Mouse (Mus musculus): ENCODE measurements around the gene Rnf207. TPM values are rescaled to one million over a fixed set of nuclear protein-coding genes. Genes with fewer than 3 reads are reported as not detected.

Gene Rnf207
- polyA plus RNA-seq, 2 experiments = 0.04 to 0.16 TPM

DNA sequence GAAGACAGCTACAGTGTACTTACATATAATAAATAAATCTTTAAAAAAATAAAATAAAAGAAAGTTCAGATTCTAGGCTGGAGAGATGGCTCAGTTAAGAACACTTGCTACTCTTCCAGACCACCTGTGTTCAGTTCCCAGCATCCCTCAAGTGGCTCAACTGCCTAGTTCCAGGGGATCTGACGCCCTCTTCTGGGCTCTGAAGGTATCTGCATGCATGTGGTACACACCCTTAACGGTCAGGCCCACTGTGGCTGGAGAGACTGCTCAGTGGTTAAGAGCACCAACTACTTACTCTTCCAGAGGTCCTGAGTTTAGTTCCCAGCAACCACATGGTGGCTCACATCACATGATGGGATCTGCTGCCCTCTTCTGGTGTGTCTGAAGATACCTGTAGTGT lies 40.9 kb downstream of the Rnf207 start:
- no peak overlapping the region for H3K9ac ChIP-seq (replicated peaks)
- H3K27ac ChIP-seq = no peak overlapping the region
- ATAC-seq (ENCODE audit: insufficient read depth) (no peak), DNase-seq (ENCODE audit: low read depth in 3 of 3, low spot score in 3 of 3) (no peak)
- H3K4me1 ChIP-seq (replicated peaks; ENCODE audit: control insufficient read depth in 2 of 2, insufficient read depth in 2 of 2, low read length in 1 of 2) = no peaks in the 10 kb centered on the region
- no peak overlapping the region for H3K4me3 ChIP-seq (ENCODE audit: insufficient read depth in 1 of 2, low read depth in 2 of 2, low read length in 2 of 2)
- peaks cover 49% of the 10 kb centered on the region for H3K27me3 ChIP-seq (ENCODE audit: control insufficient read depth, insufficient read depth, low read length)
- WGBS (ENCODE audit: insufficient replicate concordance) = 77% methylated on average over 2 of the region's 2 CpGs
- no peaks in the 10 kb centered on the region for H3K9me3 ChIP-seq (ENCODE audit: control insufficient read depth, low read length)
- no peak overlapping the region for H3K4me2 ChIP-seq (ENCODE audit: low read depth)
- peak; percentile 33; the same call in 1 of the 2 replicates for TF ChIP-seq CTCF (IDR thresholded peaks at IDR 0.05; ENCODE audit: low read depth)
- no peak for TF ChIP-seq EP300 (IDR thresholded peaks at IDR 0.05; ENCODE audit: low read depth)
- H3K36me3 ChIP-seq (replicated peaks; ENCODE audit: control insufficient read depth, insufficient read depth, low read depth) = no peaks in the 10 kb centered on the region

DNA sequence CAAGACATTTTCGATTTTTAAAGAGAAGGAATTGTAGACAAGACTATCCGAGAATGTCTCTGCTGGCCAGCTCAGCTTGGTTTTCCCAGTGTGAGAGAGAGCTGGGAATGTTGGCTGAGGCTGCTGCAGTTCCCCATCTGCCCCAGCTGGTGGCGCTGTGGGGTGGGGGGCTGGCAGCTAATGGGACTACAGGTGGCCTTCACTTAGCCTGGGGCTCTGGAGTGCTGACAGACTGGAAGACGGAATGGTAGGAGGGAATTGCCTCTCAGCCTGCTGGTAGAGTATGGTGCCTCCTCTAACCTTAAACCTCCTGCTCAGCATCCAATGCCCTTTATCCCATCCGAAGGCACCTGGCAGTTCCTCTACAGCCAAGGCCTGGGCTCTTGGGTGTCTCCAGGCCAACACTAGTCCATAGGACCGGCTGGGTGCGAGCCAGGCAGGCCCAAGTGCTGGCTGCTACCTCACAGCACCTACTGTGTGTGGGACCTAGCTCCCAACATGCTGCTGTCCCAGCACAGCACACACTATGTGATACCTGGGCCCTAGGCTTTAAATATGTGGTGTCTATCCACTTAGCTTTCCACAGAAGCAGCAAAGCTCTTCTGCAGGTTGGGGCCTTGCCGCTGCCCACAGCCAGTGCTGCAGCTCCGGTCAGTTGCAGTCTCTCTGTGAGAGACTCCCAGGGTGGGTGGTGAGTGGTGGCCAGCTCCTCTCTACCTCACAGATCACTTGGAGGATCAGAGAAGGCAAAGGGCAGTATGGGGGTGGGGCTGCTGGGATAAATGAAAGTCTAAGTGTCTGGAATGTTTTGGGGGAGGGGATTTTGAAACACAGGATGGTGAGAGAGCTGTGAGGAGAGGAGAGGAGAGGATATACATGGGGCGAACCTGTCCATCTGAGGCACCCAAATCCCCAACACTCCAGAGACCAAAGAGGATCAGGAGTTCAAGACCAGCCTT lies 42.1 kb downstream of the Rnf207 start:
- no peaks in the 10 kb centered on the region for H3K4me1 ChIP-seq (replicated peaks; ENCODE audit: control insufficient read depth in 2 of 2, insufficient read depth in 2 of 2, low read length in 1 of 2)
- H3K4me3 ChIP-seq (ENCODE audit: insufficient read depth in 1 of 2, low read depth in 2 of 2, low read length in 2 of 2) = no peak overlapping the region
- H3K4me2 ChIP-seq (ENCODE audit: low read depth) = no peak overlapping the region
- TF ChIP-seq EP300 (IDR thresholded peaks at IDR 0.05; ENCODE audit: low read depth) (no peak), CTCF (IDR thresholded peaks at IDR 0.05; ENCODE audit: low read depth) (peak; percentile 81)
- DNase-seq (ENCODE audit: low read depth in 3 of 3, low spot score in 3 of 3) (no peak), ATAC-seq (ENCODE audit: insufficient read depth) (no peak)
- no peak overlapping the region for H3K9ac ChIP-seq (replicated peaks)
- WGBS (ENCODE audit: insufficient replicate concordance) = 45% methylated on average over 10 of the region's 10 CpGs
- H3K36me3 ChIP-seq (replicated peaks; ENCODE audit: control insufficient read depth, insufficient read depth, low read depth) = no peaks in the 10 kb centered on the region
- H3K27me3 ChIP-seq (ENCODE audit: control insufficient read depth, insufficient read depth, low read length) = peaks cover 38% of the 10 kb centered on the region
- no peak overlapping the region for H3K27ac ChIP-seq
- H3K9me3 ChIP-seq (ENCODE audit: control insufficient read depth, low read length) = no peaks in the 10 kb centered on the region

- ATAC-seq (ENCODE audit: insufficient read depth) (no peak), DNase-seq (ENCODE audit: low read depth in 3 of 3, low spot score in 3 of 3) (no peak)
- Histone ChIP-seq H3K4me3 (ENCODE audit: insufficient read depth in 1 of 2, low read depth in 2 of 2, low read length in 2 of 2) (peak overlapping the region; percentile 35 to 48), H3K27me3 (ENCODE audit: control insufficient read depth, insufficient read depth, low read length) (peaks cover 33% of the 10 kb centered on the region), H3K9ac (replicated peaks) (no peak overlapping the region), H3K4me1 (replicated peaks; ENCODE audit: control insufficient read depth in 2 of 2, insufficient read depth in 2 of 2, low read length in 1 of 2) (no peaks in the 10 kb centered on the region), H3K4me2 (ENCODE audit: low read depth) (peak overlapping the region; percentile 56), H3K9me3 (ENCODE audit: control insufficient read depth, low read length) (no peaks in the 10 kb centered on the region), H3K36me3 (replicated peaks; ENCODE audit: control insufficient read depth, insufficient read depth, low read depth) (no peaks in the 10 kb centered on the region), H3K27ac (no peak overlapping the region)
- TF ChIP-seq CTCF (IDR thresholded peaks at IDR 0.05; ENCODE audit: low read depth) = no peak
- TF ChIP-seq EP300 (IDR thresholded peaks at IDR 0.05; ENCODE audit: low read depth) = no peak
- 3% methylated on average over 20 of the region's 20 CpGs for WGBS (ENCODE audit: insufficient replicate concordance)
Measured at GRCm38 (mm10) chr4:152274681-152275131, 44.1 kb downstream of the Rnf207 start.

DNA sequence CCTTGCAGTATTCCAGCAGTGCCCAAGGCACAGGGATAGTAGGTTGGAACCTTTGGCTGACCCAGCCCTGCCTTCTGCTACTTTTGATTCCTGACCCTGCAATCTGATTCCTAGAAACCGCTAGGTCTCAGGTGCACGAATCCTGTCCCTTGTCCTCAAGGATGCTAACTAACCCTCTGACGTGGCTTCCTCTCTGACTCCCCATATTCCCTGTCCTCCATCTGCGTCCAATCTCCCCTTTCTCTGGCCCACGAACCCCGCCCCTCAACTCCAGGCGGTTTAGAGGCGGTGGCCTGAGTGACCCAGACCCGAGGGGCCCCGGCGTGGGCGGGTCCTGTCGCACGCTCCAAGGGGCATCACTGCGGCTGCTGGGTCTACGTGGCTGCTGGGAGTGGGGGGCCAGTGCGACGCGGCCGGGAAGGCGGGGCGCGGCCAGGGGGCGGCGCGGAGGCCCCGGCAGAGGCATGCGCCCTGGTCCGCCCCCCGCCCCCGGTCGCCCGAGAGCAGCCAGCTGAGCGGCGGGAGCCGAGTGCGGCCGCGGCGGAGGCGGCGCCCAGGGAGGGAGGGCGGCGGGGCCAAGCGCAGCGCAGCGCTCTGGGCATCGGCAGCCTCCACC lies 45.1 kb downstream of the Rnf207 start, which contains the start of gene Gpr153:
Gene Gpr153, plus strand, starts transcription at position 612 of the 616 bp plus-strand sequence.
- Histone ChIP-seq H3K36me3 (replicated peaks; ENCODE audit: control insufficient read depth, insufficient read depth, low read depth) (no peaks in the 10 kb centered on the region), H3K27me3 (ENCODE audit: control insufficient read depth, insufficient read depth, low read length) (peaks cover 33% of the 10 kb centered on the region), H3K4me2 (ENCODE audit: low read depth) (peak within 1 kb of the TSS; percentile 56), H3K27ac (no peak within 1 kb of the TSS), H3K4me1 (replicated peaks; ENCODE audit: control insufficient read depth in 2 of 2, insufficient read depth in 2 of 2, low read length in 1 of 2) (no peaks in the 10 kb centered on the region), H3K9ac (replicated peaks) (no peak within 1 kb of the TSS), H3K9me3 (ENCODE audit: control insufficient read depth, low read length) (no peaks in the 10 kb centered on the region), H3K4me3 (ENCODE audit: insufficient read depth in 1 of 2, low read depth in 2 of 2, low read length in 2 of 2) (peak within 1 kb of the TSS; percentile 35 to 48)
- DNase-seq (ENCODE audit: low read depth in 3 of 3, low spot score in 3 of 3) (no peak), ATAC-seq (ENCODE audit: insufficient read depth) (no peak)
- WGBS (ENCODE audit: insufficient replicate concordance) = 4% methylated on average over 46 of the region's 48 CpGs
- TF ChIP-seq CTCF (IDR thresholded peaks at IDR 0.05; ENCODE audit: low read depth) (no peak), EP300 (IDR thresholded peaks at IDR 0.05; ENCODE audit: low read depth) (no peak)

GRCm38 (mm10) chr4:152273191-152273590 lies 45.6 kb downstream of the Rnf207 start:
- Histone ChIP-seq H3K9ac (replicated peaks) (no peak overlapping the region), H3K27ac (no peak overlapping the region), H3K4me2 (ENCODE audit: low read depth) (no peak overlapping the region)

More at GRCm38 (mm10) chr4:152273191-152273590, 45.6 kb downstream of the Rnf207 start:
- Histone ChIP-seq H3K4me1 (replicated peaks; ENCODE audit: control insufficient read depth in 2 of 2, insufficient read depth in 2 of 2, low read length in 1 of 2) (no peaks in the 10 kb centered on the region), H3K4me3 (ENCODE audit: insufficient read depth in 1 of 2, low read depth in 2 of 2, low read length in 2 of 2) (no peak overlapping the region), H3K9me3 (ENCODE audit: control insufficient read depth, low read length) (no peaks in the 10 kb centered on the region), H3K36me3 (replicated peaks; ENCODE audit: control insufficient read depth, insufficient read depth, low read depth) (no peaks in the 10 kb centered on the region), H3K27me3 (ENCODE audit: control insufficient read depth, insufficient read depth, low read length) (peaks cover 33% of the 10 kb centered on the region)
- TF ChIP-seq EP300 (IDR thresholded peaks at IDR 0.05; ENCODE audit: low read depth) = no peak
- no peak for TF ChIP-seq CTCF (IDR thresholded peaks at IDR 0.05; ENCODE audit: low read depth)
- no peak for DNase-seq (ENCODE audit: low read depth in 3 of 3, low spot score in 3 of 3)
- no peak for ATAC-seq (ENCODE audit: insufficient read depth)
- 35% methylated on average over 3 of the region's 3 CpGs for WGBS (ENCODE audit: insufficient replicate concordance)

Measured in liver, embryonic 14.5 days (tissue).